Mouse (Mus musculus) MEL (cell line): Measurements from ENCODE around the gene Slfnl1. TPM values are rescaled to one million over a fixed set of nuclear protein-coding genes. Genes with fewer than 3 reads are reported as not detected.

Experiments
- DNase-seq: peaks from one replicate; pipeline ENCODE4 v3.0.0; 2011; ENCODE audit warnings: low read depth, low spot score
- H3K27ac ChIP-seq: 2 replicates; pipeline ENCODE4 v1.5.1; 2012; ENCODE audit warnings: low read depth, mild to moderate bottlenecking, control low read depth, low read length, moderate library complexity; ENCODE audit not compliant: control insufficient read depth
- H3K27me3 ChIP-seq, 2 experiments: fragments of 150-350 bp in 1 of 2; sonication (generic) in 1 of 2; 2 replicates each; pipeline ENCODE4 v1.6.1; 2012; ENCODE audit warnings: low read length in 2 of 2, mild to moderate bottlenecking in 2 of 2, improper control_type of control experiment in 1 of 2, moderate library complexity in 1 of 2; ENCODE audit not compliant: insufficient read depth in 2 of 2, control insufficient read depth in 1 of 2
- H3K36me3 ChIP-seq, 2 experiments: 2 replicates each; pipeline ENCODE4 v1.6.1; 2012 to 2014; ENCODE audit warnings: low read length in 2 of 2, improper control_type of control experiment in 1 of 2, inconsistent platforms in 1 of 2, mild to moderate bottlenecking in 1 of 2; ENCODE audit not compliant: insufficient read depth in 2 of 2, control insufficient read depth in 1 of 2
- H3K4me1 ChIP-seq, 2 experiments: fragments of 150-350 bp in 1 of 2; sonication (generic) in 1 of 2; 2 replicates each; pipeline ENCODE4 v1.6.1; 2012; ENCODE audit warnings: low read length in 2 of 2, improper control_type of control experiment in 1 of 2, mild to moderate bottlenecking in 1 of 2; ENCODE audit not compliant: insufficient read depth in 2 of 2, control insufficient read depth in 1 of 2
- H3K4me3 ChIP-seq, 2 experiments: fragments of 150-350 bp in 1 of 2; sonication (generic) in 1 of 2; 2 replicates each; pipeline ENCODE4 v1.5.1; 2012; ENCODE audit warnings: low read depth in 2 of 2, low read length in 2 of 2, mild to moderate bottlenecking in 2 of 2, moderate library complexity in 2 of 2, control low read depth in 1 of 2, improper control_type of control experiment in 1 of 2; ENCODE audit not compliant: control insufficient read depth in 1 of 2, insufficient read depth in 1 of 2
- H3K79me2 ChIP-seq: 2 replicates; pipeline ENCODE4 v1.6.1; 2012; ENCODE audit warnings: mild to moderate bottlenecking, low read length, moderate library complexity; ENCODE audit not compliant: control insufficient read depth, poor library complexity, insufficient read depth
- H3K9ac ChIP-seq: 2 replicates; pipeline ENCODE4 v1.6.1; 2012; ENCODE audit warnings: low read depth, mild to moderate bottlenecking, control low read depth, low read length, moderate library complexity; ENCODE audit not compliant: control insufficient read depth, poor library complexity, severe bottlenecking
- H3K9me3 ChIP-seq: fragments of 150-350 bp; sonication (generic); replicated peaks from 2 replicates; pipeline ENCODE4 v1.6.1; 2012; ENCODE audit warnings: mild to moderate bottlenecking, low read length, improper control_type of control experiment, moderate library complexity; ENCODE audit not compliant: insufficient read depth
- CHD1 ChIP-seq: IDR thresholded peaks from 2 replicates; pipeline ENCODE4 v1.6.1; 2012; ENCODE audit warnings: low read depth, mild to moderate bottlenecking, inconsistent platforms, low read length, improper control_type of control experiment
- CTCF ChIP-seq, 3 experiments: IDR thresholded peaks in 2 of 3; conservative IDR thresholded peaks in 1 of 3; 2 replicates each; pipeline ENCODE4 v1.5.1; 2011 to 2012; ENCODE audit warnings: low read length in 3 of 3, low read depth in 2 of 3, mild to moderate bottlenecking in 2 of 3, improper control_type of control experiment in 1 of 3, inconsistent platforms in 1 of 3, mixed read lengths in 1 of 3, moderate library complexity in 1 of 3; ENCODE audit not compliant: control insufficient read depth in 1 of 3, insufficient read depth in 1 of 3, poor library complexity in 1 of 3, severe bottlenecking in 1 of 3
- ELF1 ChIP-seq: IDR thresholded peaks from 2 replicates; pipeline ENCODE4 v1.6.1; 2014; ENCODE audit warnings: low read depth, mild to moderate bottlenecking, inconsistent platforms, low read length, improper control_type of control experiment, moderate library complexity
- EP300 ChIP-seq, 2 experiments: IDR thresholded peaks; 2 replicates each; pipeline ENCODE4 v1.6.1; 2011; ENCODE audit warnings: improper control_type of control experiment in 2 of 2, low read length in 2 of 2, low read depth in 1 of 2, mild to moderate bottlenecking in 1 of 2
- GABPA ChIP-seq: IDR thresholded peaks from 2 replicates; pipeline ENCODE4 v1.6.1; 2012; ENCODE audit warnings: low read depth, mild to moderate bottlenecking, inconsistent platforms, low read length, improper control_type of control experiment, moderate library complexity
- GATA1 ChIP-seq: IDR thresholded peaks from 2 replicates; pipeline ENCODE4 v1.6.1; 2011; ENCODE audit warnings: low read depth, low read length, improper control_type of control experiment
- MEF2A ChIP-seq: IDR thresholded peaks from 2 replicates; pipeline ENCODE4 v1.6.1; 2014; ENCODE audit warnings: low read depth, mild to moderate bottlenecking, inconsistent platforms, low read length, improper control_type of control experiment; ENCODE audit not compliant: poor library complexity, insufficient replicate concordance, severe bottlenecking; ENCODE audit errors: extremely low read depth
- MYB ChIP-seq: IDR thresholded peaks from 2 replicates; pipeline ENCODE4 v1.6.1; 2011; ENCODE audit warnings: mild to moderate bottlenecking, low read depth, low read length, improper control_type of control experiment
- NRF1 ChIP-seq: IDR thresholded peaks from 2 replicates; pipeline ENCODE4 v1.6.1; 2014; ENCODE audit warnings: low read depth, mild to moderate bottlenecking, inconsistent platforms, low read length, improper control_type of control experiment, moderate library complexity; ENCODE audit not compliant: poor library complexity, insufficient read depth, severe bottlenecking
- POLR2A ChIP-seq, 2 experiments: IDR thresholded peaks; 2 replicates each; pipeline ENCODE4 v1.6.1; 2011 to 2012; ENCODE audit warnings: low read length in 2 of 2, mild to moderate bottlenecking in 2 of 2, control low read depth in 1 of 2, improper control_type of control experiment in 1 of 2, low read depth in 1 of 2, moderate library complexity in 1 of 2; ENCODE audit not compliant: control insufficient read depth in 1 of 2, insufficient read depth in 1 of 2, poor library complexity in 1 of 2
- RAD21 ChIP-seq: IDR thresholded peaks from 2 replicates; pipeline ENCODE4 v1.6.1; 2011; ENCODE audit warnings: mild to moderate bottlenecking, low read depth, low read length, improper control_type of control experiment
- RCOR1 ChIP-seq: IDR thresholded peaks from 2 replicates; pipeline ENCODE4 v1.6.1; 2012; ENCODE audit warnings: low read depth, mild to moderate bottlenecking, inconsistent platforms, low read length, improper control_type of control experiment
- SMC3 ChIP-seq: IDR thresholded peaks from 2 replicates; pipeline ENCODE4 v1.6.1; 2011; ENCODE audit warnings: low read depth, low read length, improper control_type of control experiment
- TAL1 ChIP-seq: IDR thresholded peaks from 2 replicates; pipeline ENCODE4 v1.6.1; 2012; ENCODE audit warnings: mild to moderate bottlenecking, inconsistent platforms, low read length, moderate library complexity, mixed read lengths
- TBP ChIP-seq: IDR thresholded peaks from 2 replicates; pipeline ENCODE4 v1.8.0; 2011; ENCODE audit warnings: low read depth, low read length, improper control_type of control experiment
- UBTF ChIP-seq: IDR thresholded peaks from 2 replicates; pipeline ENCODE4 v1.6.1; 2012; ENCODE audit warnings: low read depth, mild to moderate bottlenecking, inconsistent platforms, low read length, improper control_type of control experiment, moderate library complexity, borderline replicate concordance; ENCODE audit not compliant: insufficient read depth
- ZC3H11A ChIP-seq: IDR thresholded peaks from 2 replicates; pipeline ENCODE4 v1.6.1; 2012; ENCODE audit warnings: low read depth, mild to moderate bottlenecking, inconsistent platforms, low read length, improper control_type of control experiment
- polyA plus RNA-seq, 2 experiments: library from polyadenylated mRNA; stranded (reverse) in 1 of 2; unstranded in 1 of 2; fragments of >175 nt in 1 of 2; fragments of >200 nt in 1 of 2; gene quantifications; 2 replicates each; pipeline versions ENCODE4 v1.2.1 to v1.2.4; 2012; ENCODE audit warnings: low replicate concordance in 2 of 2, low read depth in 1 of 2; ENCODE audit not compliant: insufficient read length in 2 of 2, insufficient read depth in 1 of 2, missing spikeins in 1 of 2
- total RNA-seq: library from RNA; depleted of rRNA; stranded (reverse); fragments of 300-350 nt; gene quantifications from 2 replicates; pipeline ENCODE4 v1.2.3, GENCODE M21; 2012; rRNA removed

Slfnl1 gene
- total RNA-seq (not detected in 2 replicates), polyA plus RNA-seq (under 1 TPM in 1 of 2 experiments, not detected in 1; 0.06 TPM)

DNA sequence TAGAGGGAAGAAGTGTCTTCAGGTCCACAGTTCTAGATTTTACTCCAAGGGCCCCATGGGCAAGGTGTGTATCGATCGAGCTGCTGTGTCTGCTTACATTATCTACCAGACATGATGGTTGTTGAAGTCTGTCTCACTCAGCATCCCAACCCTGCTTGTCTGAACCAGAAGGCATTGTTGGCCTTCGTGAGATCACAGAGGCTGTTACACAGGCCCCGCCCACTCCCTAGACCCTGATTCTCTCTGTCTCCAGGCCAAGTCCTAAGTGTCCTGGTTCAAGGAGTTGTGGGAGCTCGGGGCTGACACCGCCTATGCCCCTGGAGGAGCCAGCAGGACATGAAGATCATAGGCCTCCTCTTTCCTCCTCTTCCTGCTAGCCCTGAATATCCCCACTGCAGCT, at the start of gene Slfnl1:
Slfnl1 (plus strand) TSS at position 246 of the 400 bp plus-strand sequence.
- TF ChIP-seq ELF1 (no peak), MEF2A (no peak), GATA1 (no peak)

DNA sequence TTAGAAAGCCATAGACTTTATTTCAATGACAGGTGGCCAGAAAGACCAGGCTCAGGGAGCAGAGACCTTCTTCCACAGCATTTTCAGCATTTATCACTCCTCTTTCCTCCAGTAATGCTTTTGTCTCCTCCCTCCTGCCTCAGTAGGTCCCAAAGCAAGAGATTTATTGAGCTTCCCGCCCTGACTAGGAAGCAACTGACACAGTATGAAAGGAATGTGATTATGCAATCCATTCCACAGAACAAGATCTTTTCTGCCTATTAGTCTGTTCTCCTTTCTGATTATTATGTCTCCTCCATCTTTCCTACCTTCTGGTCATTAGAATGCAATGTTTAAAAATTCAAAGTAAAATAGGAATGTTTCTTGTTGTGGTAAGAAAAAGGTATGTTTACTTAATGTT, 44.3 kb upstream of the Slfnl1 start:
- H3K9ac ChIP-seq = no peak overlapping the region
- no peak overlapping the region for H3K4me3 ChIP-seq
- H3K4me1 ChIP-seq = peaks cover 4 to 6% of the 10 kb centered on the region in 2 experiments; a peak in 3 of 4 replicates
- no peak overlapping the region for H3K27ac ChIP-seq
- no peak for TF ChIP-seq TAL1
- TF ChIP-seq EP300 (IDR thresholded peaks at IDR 0.05; ENCODE audit: low read depth in 1 of 2, low read length in 2 of 2) = no peak
- no peak for TF ChIP-seq UBTF
- no peak for TF ChIP-seq SMC3
- no peak for TF ChIP-seq CHD1
- no peak for TF ChIP-seq MYB
- TF ChIP-seq TBP = no peak
- TF ChIP-seq ELF1 = no peak
- TF ChIP-seq POLR2A (IDR thresholded peaks at IDR 0.05; ENCODE audit: control insufficient read depth in 1 of 2, insufficient read depth in 1 of 2, low read depth in 1 of 2, low read length in 2 of 2, poor library complexity in 1 of 2) = no peak
- H3K9me3 ChIP-seq = no peaks in the 10 kb centered on the region
- no peaks in the 10 kb centered on the region for H3K79me2 ChIP-seq
- H3K36me3 ChIP-seq = peaks cover 3 to 17% of the 10 kb centered on the region in 2 experiments; a peak in 2 of 4 replicates
- no peaks in the 10 kb centered on the region for H3K27me3 ChIP-seq
- DNase-seq = no peak

More for the DNA sequence above, at the start of gene Slfnl1:
- no peaks in the 10 kb centered on the region for H3K4me1 ChIP-seq
- no peaks in the 10 kb centered on the region for H3K27me3 ChIP-seq
- no peak within 1 kb of the TSS for H3K9ac ChIP-seq
- no peak for DNase-seq
- H3K4me3 ChIP-seq = no peak within 1 kb of the TSS
- H3K79me2 ChIP-seq = no peaks in the 10 kb centered on the region
- no peak within 1 kb of the TSS for H3K27ac ChIP-seq
- H3K9me3 ChIP-seq = no peaks in the 10 kb centered on the region
- H3K36me3 ChIP-seq = no peaks in the 10 kb centered on the region

- peaks cover 0 to 9% of the 10 kb centered on the region in 2 experiments; a peak in 2 of 4 replicates for H3K36me3 ChIP-seq
These were observed 25.1 kb upstream of the Slfnl1 start for GRCm38 (mm10) chr4:120506955-120507354.

More at GRCm38 (mm10) chr4:120506955-120507354, 25.1 kb upstream of the Slfnl1 start:
- H3K9me3 ChIP-seq = no peaks in the 10 kb centered on the region
- H3K4me1 ChIP-seq = no peaks in the 10 kb centered on the region
- H3K79me2 ChIP-seq = no peaks in the 10 kb centered on the region
- no peak overlapping the region for H3K4me3 ChIP-seq
- H3K9ac ChIP-seq = no peak overlapping the region
- no peaks in the 10 kb centered on the region for H3K27me3 ChIP-seq
- peak; percentile 43 for DNase-seq
- no peak for TF ChIP-seq RCOR1
- peak; percentile 64; the same call in 1 of the 2 replicates for TF ChIP-seq ELF1
- TF ChIP-seq RAD21 = peak; percentile 36
- peak in 2 of 3 experiments; percentile 16 to 63; a peak in 3 of 6 replicates for TF ChIP-seq CTCF (IDR thresholded peaks at IDR 0.05 in 2 of 3, conservative IDR thresholded peaks at IDR 0.05 in 1 of 3; ENCODE audit: control insufficient read depth in 1 of 3, insufficient read depth in 1 of 3, low read depth in 2 of 3, low read length in 3 of 3, poor library complexity in 1 of 3, severe bottlenecking in 1 of 3)
- TF ChIP-seq GABPA = no peak
- TF ChIP-seq NRF1 = no peak
- peak; percentile 29; the same call in 1 of the 2 replicates for TF ChIP-seq SMC3
- TF ChIP-seq ZC3H11A = no peak
- H3K27ac ChIP-seq = no peak overlapping the region
